Mouse (Mus musculus) embryonic facial prominence, embryonic 10.5 days (tissue): ENCODE results near the gene Ap1g2. TPM values are rescaled to one million over a fixed set of nuclear protein-coding genes. Genes with fewer than 3 reads are reported as not detected.

Source experiments
- DNase-seq: peaks from one replicate; pipeline ENCODE4 v3.0.0-alpha.2; 2017; ENCODE audit warnings: low spot score
- H3K27ac ChIP-seq: fragments of 300-500 bp; sonication (generic); replicated peaks from 2 replicates; pipeline ENCODE4 v1.5.1; 2016; ENCODE audit warnings: mild to moderate bottlenecking
- H3K27me3 ChIP-seq: fragments of 300-500 bp; sonication (generic); replicated peaks from 2 replicates; pipeline ENCODE4 v1.6.1; 2016; ENCODE audit warnings: low read depth, mild to moderate bottlenecking; ENCODE audit not compliant: poor library complexity, severe bottlenecking
- H3K36me3 ChIP-seq: fragments of 300-500 bp; sonication (generic); replicated peaks from 2 replicates; pipeline ENCODE4 v1.6.1; 2016; ENCODE audit warnings: mild to moderate bottlenecking, moderate library complexity
- H3K4me1 ChIP-seq: fragments of 300-500 bp; sonication (generic); 2 replicates; pipeline ENCODE4 v1.6.1; 2016
- H3K4me3 ChIP-seq: fragments of 300-500 bp; sonication (generic); 2 replicates; pipeline ENCODE4 v1.5.1; 2016; ENCODE audit warnings: mild to moderate bottlenecking, moderate library complexity
- H3K9me3 ChIP-seq: fragments of 300-500 bp; sonication (generic); 2 replicates; pipeline ENCODE4 v1.6.1; 2016; ENCODE audit warnings: mild to moderate bottlenecking
- WGBS: fragments of 180-500 bp; shearing (Covaris S2); methylation state at CpG from one replicate; pipeline ENCODE4 v1.1.7; 2016; 5-methylcytosine and 5-hydroxymethylcytosine counted together
- polyA plus RNA-seq: library from polyadenylated mRNA; unstranded; fragments of >200 nt; fragmentation: Nextera tagmentation; extraction: Ambion mirVana; gene quantifications from 2 replicates; pipeline ENCODE4 v1.2.1, GENCODE M21; 2016

Ap1g2 gene
- polyA plus RNA-seq: 14.5 and 15.8 TPM in 2 replicates

DNA sequence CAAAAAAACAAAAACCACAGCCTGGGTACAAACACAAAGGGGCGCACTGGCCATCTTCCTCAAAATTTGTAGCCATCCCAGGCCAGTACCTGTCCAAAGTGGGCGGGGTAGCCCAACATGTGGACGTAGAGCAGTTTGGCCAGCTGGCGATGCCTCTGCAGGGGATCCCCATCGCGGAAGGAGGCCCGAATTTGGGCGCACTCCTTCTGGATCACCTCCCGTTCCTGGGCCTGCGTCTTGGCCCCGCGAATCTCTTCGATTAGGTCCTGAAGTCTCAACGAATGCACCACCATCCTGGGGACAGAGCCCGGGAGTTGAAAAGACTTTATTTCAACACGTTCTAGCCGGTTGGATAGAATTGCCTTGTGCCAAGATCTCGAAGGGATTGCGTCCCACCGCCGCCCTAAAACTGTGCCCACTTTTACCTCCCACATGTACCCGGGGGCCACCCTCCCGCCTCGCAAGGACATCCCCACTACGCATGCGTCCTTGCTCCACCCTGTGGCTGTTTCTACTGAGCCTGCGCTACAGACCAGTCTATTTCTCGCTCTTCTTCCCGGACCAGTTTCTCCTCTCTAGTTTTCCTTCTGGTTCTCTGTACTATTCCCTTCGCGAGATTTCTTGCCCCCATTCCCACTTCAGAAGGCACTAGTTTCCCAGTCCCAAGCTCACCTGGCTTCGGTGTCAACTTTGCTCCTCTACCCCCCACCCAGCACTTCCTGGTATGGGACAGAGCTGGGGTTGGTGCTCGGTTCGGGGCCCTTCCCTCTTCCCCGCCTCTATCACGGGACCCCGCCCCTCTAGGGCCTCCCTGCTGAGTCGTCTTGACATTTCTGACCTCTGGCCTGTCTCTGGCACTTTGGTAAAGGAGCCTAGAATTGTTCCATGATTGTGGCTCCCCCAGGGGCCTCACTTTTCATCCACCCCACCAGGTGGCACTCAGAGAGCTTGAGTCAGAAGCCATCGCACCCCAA, at the start of gene Ap1g2:
TSS of gene Ap1g2 (minus strand) at position 758 of the 974 bp plus-strand sequence.
- WGBS: under 1% methylated on average over 39 of the region's 39 CpGs
- peak within 1 kb of the TSS; percentile 85 for H3K27ac ChIP-seq
- H3K4me1 ChIP-seq: peaks cover 57% of the 10 kb centered on the region
- DNase-seq: peak; percentile 82
- H3K9me3 ChIP-seq: no peaks in the 10 kb centered on the region
- peak within 1 kb of the TSS; percentile 65 for H3K4me3 ChIP-seq
- peaks cover 12% of the 10 kb centered on the region for H3K36me3 ChIP-seq
- peaks cover 41% of the 10 kb centered on the region for H3K27me3 ChIP-seq

DNA sequence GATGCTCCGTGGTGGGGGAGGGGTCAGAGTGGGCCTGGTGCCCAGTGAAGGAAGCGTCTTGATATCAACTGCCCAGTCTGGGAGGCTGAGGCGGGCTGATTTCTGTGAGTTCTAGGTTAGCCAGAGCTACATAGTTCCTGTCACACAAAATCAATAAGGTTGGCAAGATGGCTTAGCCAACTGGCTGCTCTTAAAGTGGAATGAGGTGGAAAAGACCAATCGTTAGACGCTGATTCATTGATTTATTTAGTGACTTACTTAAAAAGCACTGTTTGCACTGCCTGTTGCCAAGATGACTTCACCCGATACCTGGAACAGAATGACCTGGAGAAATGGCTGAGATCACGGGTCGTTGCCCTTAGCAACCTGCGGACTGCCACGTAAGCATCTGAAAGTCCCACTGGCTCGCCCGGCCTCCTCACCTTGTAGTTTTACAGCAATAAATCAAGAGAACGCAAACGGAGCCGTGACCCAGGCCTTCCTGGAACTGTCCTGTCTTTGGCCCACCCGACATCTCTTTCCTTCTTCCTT, 46.6 kb upstream of the Ap1g2 start:
- DNase-seq: no peak
- Histone ChIP-seq H3K4me1 (peaks cover 5% of the 10 kb centered on the region; the same call in 1 of the 2 replicates), H3K4me3 (no peak overlapping the region), H3K36me3 (no peaks in the 10 kb centered on the region), H3K27ac (no peak overlapping the region; the same call in 1 of the 2 replicates), H3K27me3 (no peaks in the 10 kb centered on the region), H3K9me3 (no peaks in the 10 kb centered on the region)
- WGBS: 93% methylated on average over 16 of the region's 16 CpGs

DNA sequence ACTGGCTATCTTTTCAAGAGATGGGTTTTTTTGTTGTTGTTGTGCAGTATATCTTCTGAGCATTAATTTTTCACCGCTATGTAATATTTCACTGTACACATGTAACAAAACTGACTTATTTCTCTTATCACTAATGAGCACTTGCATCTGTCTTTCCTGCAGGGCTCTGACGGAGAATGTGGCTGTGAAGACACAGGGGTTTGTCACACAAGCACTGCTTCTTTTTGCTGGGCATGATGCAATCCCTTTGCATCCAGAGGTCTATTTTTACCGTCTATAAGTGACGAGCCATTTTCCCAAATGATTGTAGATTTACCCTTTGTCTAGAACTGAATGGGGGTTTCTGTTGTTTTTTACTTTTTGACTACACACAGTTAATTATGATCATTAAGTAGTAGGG, 45.8 kb upstream of the Ap1g2 start:
- Histone ChIP-seq H3K27ac (no peak overlapping the region), H3K4me1 (peaks cover 5% of the 10 kb centered on the region; the same call in 1 of the 2 replicates), H3K9me3 (no peaks in the 10 kb centered on the region), H3K4me3 (no peak overlapping the region), H3K27me3 (no peaks in the 10 kb centered on the region), H3K36me3 (no peaks in the 10 kb centered on the region)
- 89% methylated on average over 4 of the region's 4 CpGs for WGBS
- no peak for DNase-seq

DNA sequence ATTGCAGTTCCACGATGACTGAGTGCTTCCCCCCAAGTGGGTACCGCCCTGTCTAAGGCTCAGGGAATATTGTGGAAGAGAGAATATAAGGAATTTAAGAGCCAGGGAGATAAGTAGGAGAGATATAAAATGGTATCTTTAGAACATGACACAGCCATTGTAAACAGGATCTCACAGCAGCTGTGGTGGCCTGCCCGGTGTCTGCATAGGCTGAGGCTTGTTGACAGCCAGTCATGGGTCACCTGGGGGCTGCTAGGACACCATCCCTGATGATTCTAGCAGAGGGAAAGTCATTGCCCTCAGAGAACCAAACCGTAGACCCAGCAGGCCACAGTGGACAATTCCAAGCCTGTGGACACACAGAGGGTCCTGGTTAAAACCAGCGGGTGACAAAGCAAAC, 44.6 kb upstream of the Ap1g2 start:
- H3K27me3 ChIP-seq: no peaks in the 10 kb centered on the region
- no peaks in the 10 kb centered on the region for H3K36me3 ChIP-seq
- WGBS: 91% methylated on average over 5 of the region's 5 CpGs
- no peak overlapping the region for H3K4me3 ChIP-seq
- H3K27ac ChIP-seq: no peak overlapping the region
- no peak for DNase-seq
- no peaks in the 10 kb centered on the region for H3K9me3 ChIP-seq
- peaks cover 5% of the 10 kb centered on the region; the same call in 1 of the 2 replicates for H3K4me1 ChIP-seq

DNA sequence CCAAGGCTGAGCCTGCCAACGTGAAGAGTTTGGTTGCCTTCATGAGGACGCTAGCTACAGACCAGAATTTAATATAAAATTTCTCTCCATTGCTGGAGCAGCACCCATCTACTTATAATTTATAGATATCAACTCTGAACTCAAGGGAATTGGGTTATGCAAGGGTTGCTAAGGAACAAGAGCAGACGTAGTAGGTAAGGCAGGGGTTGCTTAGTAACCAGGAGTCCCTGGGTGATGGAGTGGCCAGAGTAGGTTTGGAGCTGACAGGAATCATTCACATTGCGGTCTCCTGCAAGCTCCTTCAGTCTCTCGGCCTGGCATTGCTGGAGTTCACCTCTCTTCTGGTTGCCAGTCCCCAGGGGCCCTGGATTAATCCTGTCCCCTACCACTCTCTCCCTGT, 42.6 kb upstream of the Ap1g2 start:
- no peak for DNase-seq
- Histone ChIP-seq H3K4me3 (no peak overlapping the region), H3K36me3 (no peaks in the 10 kb centered on the region), H3K9me3 (no peaks in the 10 kb centered on the region), H3K27me3 (no peaks in the 10 kb centered on the region), H3K27ac (no peak overlapping the region), H3K4me1 (peaks cover 3% of the 10 kb centered on the region; the same call in 1 of the 2 replicates)
- WGBS: 77% methylated on average over 5 of the region's 5 CpGs

DNA sequence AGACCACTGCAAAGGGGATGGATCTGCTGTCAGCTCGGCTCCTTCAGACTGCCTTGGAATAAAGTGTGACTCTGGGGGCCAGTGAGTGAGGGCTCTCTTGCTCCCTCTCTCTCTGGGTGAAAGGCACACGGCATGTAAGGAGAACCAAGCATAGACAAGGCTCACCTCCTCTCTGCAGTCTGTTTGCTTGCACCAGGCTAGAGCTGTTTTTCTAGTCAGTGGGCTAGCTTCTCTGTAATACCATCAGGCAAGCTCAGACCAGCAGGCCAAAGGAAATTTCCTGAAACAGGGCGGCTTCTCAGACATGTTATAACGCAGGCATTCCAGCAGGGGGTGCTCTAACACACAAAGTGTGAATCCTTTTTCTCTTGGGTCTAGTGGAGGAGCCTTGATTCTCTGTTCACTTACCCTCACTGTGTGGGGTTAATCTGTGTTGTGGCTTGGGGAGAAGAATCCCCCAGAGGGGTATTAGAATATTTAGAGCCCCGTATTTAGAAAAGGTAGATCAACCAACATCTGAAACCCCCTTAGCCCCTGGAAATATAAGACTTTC, 42.0 kb upstream of the Ap1g2 start:
- H3K4me1 ChIP-seq: no peaks in the 10 kb centered on the region
- DNase-seq: peak; percentile 70
- H3K4me3 ChIP-seq: no peak overlapping the region
- no peaks in the 10 kb centered on the region for H3K27me3 ChIP-seq
- no peak overlapping the region for H3K27ac ChIP-seq
- H3K36me3 ChIP-seq: no peaks in the 10 kb centered on the region
- no peaks in the 10 kb centered on the region for H3K9me3 ChIP-seq
- 30% methylated on average over 5 of the region's 5 CpGs for WGBS

DNA sequence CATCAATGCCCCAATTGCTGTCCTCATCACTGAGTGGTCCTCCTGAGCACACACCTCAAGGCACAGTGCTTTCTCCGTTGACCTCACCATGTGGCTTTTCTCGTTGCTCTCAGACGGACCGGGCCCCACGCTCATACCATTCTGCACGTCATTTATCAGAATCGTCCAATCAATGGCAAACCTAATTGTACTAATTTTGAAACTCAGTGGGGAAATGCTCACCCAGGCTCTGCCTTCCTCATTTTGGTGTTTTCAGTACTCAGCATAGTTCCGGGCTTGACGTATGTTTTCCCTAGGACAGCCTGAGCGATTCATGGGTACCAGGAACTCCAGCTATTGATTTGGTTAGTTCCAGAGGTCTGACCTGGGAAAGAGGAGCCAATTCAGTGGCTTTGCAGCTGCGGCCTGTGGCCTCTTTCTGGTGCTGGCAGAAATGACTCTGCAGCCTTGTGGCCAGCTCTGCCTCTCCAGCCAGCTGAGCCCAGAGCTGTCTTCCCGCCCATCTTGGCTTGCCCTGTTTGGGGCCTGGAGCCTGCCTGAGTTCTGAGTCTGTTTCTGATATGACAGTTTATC, 40.5 kb upstream of the Ap1g2 start:
- WGBS: 88% methylated on average over 12 of the region's 12 CpGs
- Histone ChIP-seq H3K36me3 (no peaks in the 10 kb centered on the region), H3K4me3 (no peak overlapping the region), H3K27me3 (no peaks in the 10 kb centered on the region), H3K27ac (no peak overlapping the region), H3K4me1 (no peaks in the 10 kb centered on the region), H3K9me3 (no peaks in the 10 kb centered on the region)
- DNase-seq: no peak

DNA sequence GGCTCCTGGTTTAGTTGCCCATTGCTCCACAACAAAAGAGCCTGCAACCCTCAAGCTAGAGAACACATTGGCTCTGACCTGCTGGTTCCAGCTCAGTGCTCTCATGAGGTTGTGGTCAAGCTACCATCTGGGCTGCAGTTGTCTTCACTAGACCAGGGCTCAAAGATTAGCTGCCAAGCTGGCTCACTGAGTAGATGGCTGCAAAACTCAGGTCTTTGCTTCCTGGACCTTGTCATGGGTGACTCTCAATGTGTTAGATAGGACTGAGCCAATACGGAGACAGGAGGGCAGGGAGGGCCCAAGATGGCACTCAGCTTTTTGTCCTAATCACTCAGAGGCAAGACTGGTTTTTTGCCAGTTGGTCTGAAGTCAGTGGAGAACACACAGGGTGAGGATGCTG, 39.9 kb upstream of the Ap1g2 start:
- 92% methylated on average over 1 of the region's 1 CpGs for WGBS
- Histone ChIP-seq H3K27ac (no peak overlapping the region), H3K4me3 (no peak overlapping the region), H3K9me3 (no peaks in the 10 kb centered on the region), H3K27me3 (no peaks in the 10 kb centered on the region), H3K4me1 (no peaks in the 10 kb centered on the region), H3K36me3 (no peaks in the 10 kb centered on the region)
- DNase-seq: no peak

DNA sequence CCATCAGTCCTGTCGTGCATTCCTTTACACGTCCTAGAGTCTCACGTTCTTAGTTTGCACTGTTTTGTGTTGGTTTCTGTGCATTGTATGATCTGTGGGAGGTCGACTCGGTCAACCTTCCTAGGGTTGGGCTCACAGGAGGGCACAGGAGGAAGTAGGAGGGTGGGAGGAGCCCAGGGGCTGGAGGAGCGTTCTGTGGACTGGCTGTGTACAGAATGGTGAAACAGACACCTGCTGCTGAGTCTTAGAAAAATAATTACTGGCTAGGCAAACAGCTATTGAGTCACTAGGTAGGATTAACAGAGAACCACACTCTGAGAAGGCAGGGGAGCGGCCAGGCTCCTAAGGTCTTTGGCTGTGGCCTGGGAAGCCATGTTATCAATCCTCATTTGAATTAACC, 32.9 kb upstream of the Ap1g2 start:
- no peak for DNase-seq
- no peaks in the 10 kb centered on the region for H3K9me3 ChIP-seq
- H3K36me3 ChIP-seq: no peaks in the 10 kb centered on the region
- no peak overlapping the region for H3K4me3 ChIP-seq
- no peak overlapping the region for H3K27ac ChIP-seq
- no peaks in the 10 kb centered on the region for H3K27me3 ChIP-seq
- 49% methylated on average over 7 of the region's 7 CpGs for WGBS
- peaks cover 11% of the 10 kb centered on the region for H3K4me1 ChIP-seq

DNA sequence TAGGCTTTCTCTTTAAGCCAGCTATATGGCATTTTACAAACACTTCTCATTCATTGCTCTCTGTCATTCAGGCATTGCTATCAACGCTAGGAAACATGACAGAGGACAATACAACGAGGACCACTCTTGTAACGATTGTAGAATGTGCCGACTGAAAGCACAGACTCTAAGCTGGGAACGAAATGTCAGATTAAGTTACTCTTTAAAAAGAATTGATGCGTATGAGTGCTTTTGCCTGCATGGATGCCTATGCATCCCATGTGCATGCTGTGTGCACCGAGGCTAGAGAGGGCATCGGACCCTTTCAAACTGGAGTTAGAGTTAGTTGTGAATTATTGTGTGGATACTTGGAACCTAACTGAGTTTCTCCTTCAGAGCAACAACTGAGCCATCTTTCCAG, 29.3 kb upstream of the Ap1g2 start:
- Histone ChIP-seq H3K9me3 (no peaks in the 10 kb centered on the region), H3K27me3 (no peaks in the 10 kb centered on the region), H3K4me1 (peaks cover 11% of the 10 kb centered on the region), H3K36me3 (no peaks in the 10 kb centered on the region), H3K27ac (no peak overlapping the region), H3K4me3 (no peak overlapping the region)
- 71% methylated on average over 8 of the region's 8 CpGs for WGBS
- no peak for DNase-seq

DNA sequence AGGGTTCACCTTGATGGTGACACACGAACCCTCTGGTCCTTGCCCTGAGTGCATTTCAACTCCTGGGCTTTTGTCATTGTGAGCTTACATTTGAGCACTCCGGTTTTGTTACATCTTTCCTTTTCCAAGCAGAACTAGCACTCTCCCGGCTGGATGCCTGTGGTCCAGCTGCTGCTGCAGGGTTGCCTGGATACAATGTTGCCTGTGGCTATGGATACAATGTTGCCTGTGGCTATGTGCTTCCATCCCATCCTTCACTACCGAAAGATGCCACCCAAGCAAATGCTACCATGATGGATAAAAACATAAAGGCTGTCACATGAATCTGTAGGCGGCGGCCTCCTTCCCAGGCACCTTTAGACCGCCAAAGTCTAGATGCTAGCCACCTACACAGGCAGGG, 20.1 kb upstream of the Ap1g2 start:
- H3K27me3 ChIP-seq: 0 out of 2 replicates have a peak, but pooled peaks cover 5% of the 10 kb centered on the region
- H3K4me1 ChIP-seq: peaks cover 7% of the 10 kb centered on the region
- no peak overlapping the region for H3K27ac ChIP-seq
- 86% methylated on average over 7 of the region's 7 CpGs for WGBS
- no peak overlapping the region for H3K4me3 ChIP-seq
- H3K36me3 ChIP-seq: no peaks in the 10 kb centered on the region
- DNase-seq: no peak
- H3K9me3 ChIP-seq: no peaks in the 10 kb centered on the region

DNA sequence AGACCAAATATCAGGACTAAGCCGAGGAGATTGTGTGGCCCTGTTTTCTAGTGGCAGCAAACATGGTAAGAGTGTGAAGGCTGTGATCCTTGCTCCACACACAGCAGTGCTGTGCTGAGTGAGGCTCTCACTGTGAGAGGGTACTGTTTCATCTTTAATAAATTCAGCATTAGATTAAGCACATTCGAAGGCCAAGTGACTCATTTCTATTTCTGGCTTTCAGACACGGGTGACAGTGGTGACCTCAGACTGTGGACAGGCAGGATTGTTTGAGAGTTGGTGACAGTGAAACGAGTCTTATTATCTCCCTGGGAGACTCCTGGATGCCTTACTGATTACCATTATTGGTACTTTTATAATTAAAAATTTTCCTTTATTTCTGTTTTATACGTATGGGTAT, 19.3 kb upstream of the Ap1g2 start:
- Histone ChIP-seq H3K4me3 (no peak overlapping the region), H3K4me1 (peaks cover 7% of the 10 kb centered on the region), H3K9me3 (no peaks in the 10 kb centered on the region), H3K27me3 (0 out of 2 replicates have a peak, but pooled peaks cover 5% of the 10 kb centered on the region), H3K27ac (no peak overlapping the region), H3K36me3 (no peaks in the 10 kb centered on the region)
- DNase-seq: no peak
- 85% methylated on average over 5 of the region's 5 CpGs for WGBS
